Mouse (Mus musculus) heart, postnatal 25 days (tissue): ENCODE results near the gene Ppp4r3b. TPM values are rescaled to one million over a fixed set of nuclear protein-coding genes. Genes with fewer than 3 reads are reported as not detected.

ENCODE experiments used
- DNase-seq: peaks from one replicate; pipeline ENCODE4 v3.0.0; 2022; ENCODE audit warnings: low spot score
- intact Hi-C: fragments of 180-260 bp; cut with DNase I; formaldehyde crosslinking; loops from one replicate; pipeline ENCODE4 v1.15.1; 2025
- total RNA-seq, 2 experiments: library from RNA; stranded (reverse); gene quantifications; 2 replicates each; pipeline ENCODE4 v1.2.3; 2021

The Ppp4r3b gene
- total RNA-seq, 2 experiments from 2014 or later: 32.8 to 33.2 TPM

GRCm38 (mm10) chr11:29233569-29233968, 60.9 kb downstream of the Ppp4r3b start:
- DNase-seq: no peak
- intact Hi-C loops: no loop called here

DNA sequence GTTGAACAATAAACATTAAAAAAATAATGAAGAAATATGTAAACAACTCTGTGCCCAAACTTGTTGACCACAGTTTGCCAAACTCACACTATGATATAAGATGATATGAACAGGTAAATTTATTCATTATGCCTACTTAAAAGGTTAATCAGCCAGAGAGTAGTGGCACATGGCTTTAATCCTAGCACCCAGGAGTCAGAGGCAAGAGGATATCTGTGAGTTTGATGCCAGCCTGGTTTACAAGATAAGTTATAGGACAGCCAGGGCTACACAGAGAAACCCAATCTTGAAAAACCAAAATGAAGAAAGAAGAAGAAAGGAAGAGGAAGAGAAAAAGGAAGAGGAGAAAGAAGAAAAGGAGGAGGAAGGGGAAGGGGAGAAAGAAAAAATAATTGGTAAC, 64.7 kb downstream of the Ppp4r3b start:
- DNase-seq: no peak
- intact Hi-C loops: no loop called here

DNA sequence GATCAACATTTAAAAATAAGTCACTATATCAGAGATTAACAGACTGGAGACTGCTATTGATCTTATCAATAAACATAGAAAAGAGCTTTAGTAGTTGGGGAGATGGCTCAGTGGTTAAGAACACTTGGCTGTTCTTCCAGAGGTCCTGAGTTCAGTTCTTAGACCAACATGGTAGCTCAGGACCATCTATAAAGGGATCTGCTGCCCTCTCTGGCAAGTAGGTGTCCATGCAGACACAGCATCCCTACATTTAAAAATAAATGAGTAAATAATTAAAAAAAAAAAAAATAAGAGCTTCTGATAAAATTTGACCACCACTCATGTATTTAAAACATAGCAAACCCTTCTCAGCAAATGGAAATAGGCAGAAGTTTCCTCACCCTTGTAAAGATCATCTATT, 65.4 kb downstream of the Ppp4r3b start:
- intact Hi-C loops: no loop called here
- DNase-seq: no peak

GRCm38 (mm10) chr11:29238551-29238950, 65.9 kb downstream of the Ppp4r3b start:
- intact Hi-C loops: no loop called here
- DNase-seq: no peak

- intact Hi-C loops: no loop called here
- DNase-seq: no peak
These were observed 66.7 kb downstream of the Ppp4r3b start for GRCm38 (mm10) chr11:29239353-29239752.

GRCm38 (mm10) chr11:29241961-29242360, 69.3 kb downstream of the Ppp4r3b start:
- intact Hi-C loops: no loop called here
- DNase-seq: no peak

- no peak for DNase-seq
- intact Hi-C loops: no loop called here
These were observed 73.3 kb downstream of the Ppp4r3b start for GRCm38 (mm10) chr11:29245988-29246387.

DNA sequence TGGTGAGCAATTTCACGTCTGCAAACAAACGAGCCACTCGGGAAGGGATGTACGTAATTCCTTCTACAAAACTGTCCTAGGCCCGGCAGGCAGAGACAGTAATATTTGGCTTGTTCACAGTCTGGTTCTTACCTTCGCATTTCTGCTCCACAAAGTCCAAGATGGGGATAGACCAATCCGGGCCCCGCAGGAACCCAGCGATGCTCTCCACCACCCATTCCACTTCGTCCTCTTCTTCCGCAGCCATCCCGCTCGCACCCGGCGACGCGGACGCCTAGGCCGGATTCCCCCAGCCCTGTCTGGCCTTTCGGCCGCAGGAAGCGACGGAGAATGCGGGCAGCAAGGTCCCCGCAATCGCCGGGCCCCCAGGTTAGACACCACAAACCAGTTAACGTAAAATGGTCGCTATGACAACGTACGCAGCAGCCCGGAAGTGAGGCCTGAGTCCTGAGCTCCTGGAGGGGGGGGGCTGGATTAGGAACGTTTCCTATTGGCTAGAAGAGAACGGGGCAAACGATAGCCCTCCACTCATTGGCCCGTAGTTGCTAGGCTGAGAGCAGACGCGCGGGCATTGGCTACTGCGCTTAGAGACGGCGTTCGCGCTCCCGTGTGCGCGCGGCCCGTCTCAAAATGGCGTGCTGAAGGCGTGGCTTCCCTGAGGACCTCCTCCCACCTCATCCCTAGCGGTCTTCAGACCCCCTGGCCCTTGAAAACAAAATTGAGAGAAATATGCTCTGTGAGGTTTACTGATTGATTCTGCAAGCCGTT, 74.4 kb downstream of the Ppp4r3b start, which contains the start of gene Cfap36:
Cfap36 (minus strand) TSS at position 527 of the 768 bp plus-strand sequence.
- intact Hi-C loops: no loop called here
- DNase-seq: peak; percentile 87

DNA sequence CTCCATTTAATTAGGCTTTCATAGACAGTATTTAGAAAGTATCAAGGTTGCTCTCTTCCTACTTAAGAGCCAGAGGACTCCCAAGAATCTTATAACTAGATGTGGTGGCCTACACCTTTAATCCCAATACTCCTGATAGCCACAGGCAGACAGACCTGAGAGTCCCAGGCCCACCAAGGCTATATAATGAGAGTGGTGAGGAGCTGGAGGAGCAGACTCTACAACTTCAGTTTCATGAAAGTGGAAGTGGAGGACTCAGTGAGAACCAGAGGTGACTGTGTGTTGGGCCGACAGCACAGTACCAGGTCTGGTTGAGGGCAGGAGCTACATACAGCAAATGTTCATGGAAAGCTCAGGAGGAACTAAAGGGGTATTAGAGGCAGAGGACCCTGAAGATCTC, 75.0 kb downstream of the Ppp4r3b start:
- intact Hi-C loops: no loop called here
- no peak for DNase-seq

DNA sequence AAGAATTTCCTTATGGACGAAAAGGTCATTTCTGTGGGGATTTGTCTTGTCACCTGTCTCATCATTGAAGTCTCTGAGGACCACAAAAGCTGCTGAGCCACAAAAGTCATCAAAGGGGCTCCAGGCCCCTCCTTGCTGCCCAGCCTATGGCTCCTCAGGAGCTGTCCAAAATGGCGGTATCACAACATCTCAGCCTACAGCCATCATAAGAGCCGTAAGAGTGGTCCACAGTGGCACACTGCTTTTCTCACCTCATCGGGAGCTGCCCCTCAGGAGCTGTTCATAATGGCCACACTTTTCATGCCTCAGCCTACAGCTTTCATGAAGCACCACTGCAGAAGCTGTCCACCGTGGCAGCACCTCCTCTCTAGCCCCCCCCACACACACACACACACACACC, 75.7 kb downstream of the Ppp4r3b start:
- intact Hi-C loops: no loop called here
- no peak for DNase-seq

- intact Hi-C loops: no loop called here
- no peak for DNase-seq
These were observed 82.0 kb downstream of the Ppp4r3b start for GRCm38 (mm10) chr11:29254643-29255042.

GRCm38 (mm10) chr11:29267824-29268223, 95.1 kb downstream of the Ppp4r3b start:
- intact Hi-C loops: loop anchor here (2.0 to 5.0 kb wide), 4 partner anchors 259 to 615 kb away; partner anchors contain the start of genes Mtif2 and Rtn4
- DNase-seq: no peak

Other genes with a start within 250 kb of the Ppp4r3b start
- gene Pnpt1, start 42.1 kb upstream of the Ppp4r3b start, total RNA-seq: 10 to 100 TPM; 29.1 to 31.8 TPM
- gene Cfap36, start 74.5 kb downstream of the Ppp4r3b start, total RNA-seq: 10 to 100 TPM; 12.8 to 16.0 TPM
- gene Ccdc88a, start 200.8 kb downstream of the Ppp4r3b start, total RNA-seq: 10 to 100 TPM in 1 of 2 experiments, 1 to 10 TPM in 1; 7.7 to 10.6 TPM